Mouse (Mus musculus): ENCODE results near the gene Calcb.

Calcb gene

GRCm38 (mm10) chr7:114748239-114748638 lies 29.8 kb downstream of the Calcb start:
- peak in 1 of 2 experiments; percentile 44 for DNase-seq (ENCODE audit: inconsistent age in 2 of 2, low spot score in 1 of 2)

GRCm38 (mm10) chr7:114753471-114753870 lies 35.0 kb downstream of the Calcb start:
- DNase-seq (ENCODE audit: inconsistent age in 2 of 2, low spot score in 1 of 2): no peak

- DNase-seq (ENCODE audit: inconsistent age in 2 of 2, low spot score in 1 of 2): no peak
Observed at GRCm38 (mm10) chr7:114754196-114754595, 35.8 kb downstream of the Calcb start.

GRCm38 (mm10) chr7:114754626-114755025 lies 36.2 kb downstream of the Calcb start:
- DNase-seq (ENCODE audit: inconsistent age in 2 of 2, low spot score in 1 of 2): no peak

GRCm38 (mm10) chr7:114762660-114763059 lies 44.2 kb downstream of the Calcb start:
- DNase-seq (ENCODE audit: inconsistent age in 2 of 2, low spot score in 1 of 2): peak in 1 of 2 experiments; percentile 58

- no peak for DNase-seq (ENCODE audit: inconsistent age in 2 of 2, low spot score in 1 of 2)
Observed at GRCm38 (mm10) chr7:114765273-114765672, 46.8 kb downstream of the Calcb start.

- no peak for DNase-seq (ENCODE audit: inconsistent age in 2 of 2, low spot score in 1 of 2)
Observed at GRCm38 (mm10) chr7:114766523-114766922, 48.1 kb downstream of the Calcb start.

- no peak for DNase-seq (ENCODE audit: inconsistent age in 2 of 2, low spot score in 1 of 2)
Observed at GRCm38 (mm10) chr7:114768516-114768915, 50.1 kb downstream of the Calcb start.

- no peak for DNase-seq (ENCODE audit: inconsistent age in 2 of 2, low spot score in 1 of 2)
Observed at GRCm38 (mm10) chr7:114769041-114769440, 50.6 kb downstream of the Calcb start.

- no peak for DNase-seq (ENCODE audit: inconsistent age in 2 of 2, low spot score in 1 of 2)
Observed at GRCm38 (mm10) chr7:114770586-114770985, 52.1 kb downstream of the Calcb start.

- no peak for DNase-seq (ENCODE audit: inconsistent age in 2 of 2, low spot score in 1 of 2)
Observed at GRCm38 (mm10) chr7:114771801-114772200, 53.4 kb downstream of the Calcb start.
